Mouse (Mus musculus): ENCODE results near the gene Man1a. TPM values are rescaled to one million over a fixed set of nuclear protein-coding genes. Genes with fewer than 3 reads are reported as not detected.

Man1a gene
- polyA plus RNA-seq, 1 experiment = 4.2 TPM

DNA sequence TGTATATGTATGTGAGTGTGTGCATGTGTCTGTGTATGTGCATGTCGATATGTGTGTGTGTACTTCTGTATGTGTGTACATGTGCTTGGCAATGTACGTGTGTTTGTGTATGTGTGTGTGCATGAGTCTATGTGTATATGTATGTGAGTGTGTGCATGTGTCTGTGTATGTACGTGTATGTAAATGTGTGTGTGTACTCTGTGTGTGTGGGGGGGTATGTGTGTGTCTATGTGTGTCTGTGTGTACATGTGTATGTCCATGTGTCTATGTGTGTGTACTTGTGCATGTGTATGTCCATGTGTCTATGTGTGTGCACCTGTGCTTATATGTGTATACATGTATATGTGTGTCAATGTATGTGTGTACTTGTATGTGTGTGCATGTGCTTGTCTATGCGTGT, 15.2 kb downstream of the Man1a start:
- Histone ChIP-seq H3K79me3 (ENCODE audit: low read depth) (no peaks in the 10 kb centered on the region), H3K79me2 (ENCODE audit: control insufficient read depth, insufficient read depth) (no peaks in the 10 kb centered on the region), H3K36me3 (ENCODE audit: control insufficient read depth, insufficient read depth) (no peaks in the 10 kb centered on the region), H3ac (ENCODE audit: control insufficient read depth, insufficient read length, low read depth) (no peak overlapping the region), H3K4me3 (ENCODE audit: insufficient read depth, poor library complexity, severe bottlenecking) (no peak overlapping the region), H3K27me3 (ENCODE audit: control insufficient read depth, insufficient read depth, insufficient read length) (no peaks in the 10 kb centered on the region)
- TF ChIP-seq MYOG (IDR thresholded peaks at IDR 0.05; ENCODE audit: control insufficient read depth, extremely low read depth, insufficient read length) (no peak), MAX (IDR thresholded peaks at IDR 0.05) (no peak), CTCF (IDR thresholded peaks at IDR 0.05; ENCODE audit: control insufficient read depth, insufficient read depth, insufficient read length) (no peak), MYOD1 (IDR thresholded peaks at IDR 0.05; ENCODE audit: control insufficient read depth, insufficient read length, low read depth) (no peak), USF1 (IDR thresholded peaks at IDR 0.05; ENCODE audit: low read depth) (no peak), FOSL1 (IDR thresholded peaks at IDR 0.05; ENCODE audit: insufficient read depth, low read length, poor library complexity, severe bottlenecking) (no peak), CEBPB (IDR thresholded peaks at IDR 0.05; ENCODE audit: low read depth) (no peak)

GRCm38 (mm10) chr10:54060587-54060986, 15.8 kb downstream of the Man1a start:
- H3K36me3 ChIP-seq (ENCODE audit: control insufficient read depth, insufficient read depth) = no peaks in the 10 kb centered on the region
- no peak for TF ChIP-seq MAX (IDR thresholded peaks at IDR 0.05)
- no peak for TF ChIP-seq CEBPB (IDR thresholded peaks at IDR 0.05; ENCODE audit: low read depth)
- TF ChIP-seq MYOD1 (IDR thresholded peaks at IDR 0.05; ENCODE audit: control insufficient read depth, insufficient read length, low read depth) = no peak
- no peak for TF ChIP-seq FOSL1 (IDR thresholded peaks at IDR 0.05; ENCODE audit: insufficient read depth, low read length, poor library complexity, severe bottlenecking)
- TF ChIP-seq USF1 (IDR thresholded peaks at IDR 0.05; ENCODE audit: low read depth) = no peak
- no peak for TF ChIP-seq CTCF (IDR thresholded peaks at IDR 0.05; ENCODE audit: control insufficient read depth, insufficient read depth, insufficient read length)
- no peak for TF ChIP-seq MYOG (IDR thresholded peaks at IDR 0.05; ENCODE audit: control insufficient read depth, extremely low read depth, insufficient read length)
- no peaks in the 10 kb centered on the region for H3K79me3 ChIP-seq (ENCODE audit: low read depth)
- no peak overlapping the region for H3ac ChIP-seq (ENCODE audit: control insufficient read depth, insufficient read length, low read depth)
- no peaks in the 10 kb centered on the region for H3K79me2 ChIP-seq (ENCODE audit: control insufficient read depth, insufficient read depth)
- no peak overlapping the region for H3K4me3 ChIP-seq (ENCODE audit: insufficient read depth, poor library complexity, severe bottlenecking)
- H3K27me3 ChIP-seq (ENCODE audit: control insufficient read depth, insufficient read depth, insufficient read length) = no peaks in the 10 kb centered on the region

- TF ChIP-seq MYOG (IDR thresholded peaks at IDR 0.05; ENCODE audit: control insufficient read depth, extremely low read depth, insufficient read length) (no peak), CEBPB (IDR thresholded peaks at IDR 0.05; ENCODE audit: low read depth) (no peak), FOSL1 (IDR thresholded peaks at IDR 0.05; ENCODE audit: insufficient read depth, low read length, poor library complexity, severe bottlenecking) (no peak), CTCF (IDR thresholded peaks at IDR 0.05; ENCODE audit: control insufficient read depth, insufficient read depth, insufficient read length) (no peak), MYOD1 (IDR thresholded peaks at IDR 0.05; ENCODE audit: control insufficient read depth, insufficient read length, low read depth) (no peak), MAX (IDR thresholded peaks at IDR 0.05) (no peak), USF1 (IDR thresholded peaks at IDR 0.05; ENCODE audit: low read depth) (no peak)
- no peaks in the 10 kb centered on the region for H3K27me3 ChIP-seq (ENCODE audit: control insufficient read depth, insufficient read depth, insufficient read length)
- H3K36me3 ChIP-seq (ENCODE audit: control insufficient read depth, insufficient read depth) = no peaks in the 10 kb centered on the region
- no peaks in the 10 kb centered on the region for H3K79me3 ChIP-seq (ENCODE audit: low read depth)
- H3ac ChIP-seq (ENCODE audit: control insufficient read depth, insufficient read length, low read depth) = no peak overlapping the region
- no peak overlapping the region for H3K4me3 ChIP-seq (ENCODE audit: insufficient read depth, poor library complexity, severe bottlenecking)
- no peaks in the 10 kb centered on the region for H3K79me2 ChIP-seq (ENCODE audit: control insufficient read depth, insufficient read depth)
Measured at GRCm38 (mm10) chr10:54059679-54060249, 16.6 kb downstream of the Man1a start.

DNA sequence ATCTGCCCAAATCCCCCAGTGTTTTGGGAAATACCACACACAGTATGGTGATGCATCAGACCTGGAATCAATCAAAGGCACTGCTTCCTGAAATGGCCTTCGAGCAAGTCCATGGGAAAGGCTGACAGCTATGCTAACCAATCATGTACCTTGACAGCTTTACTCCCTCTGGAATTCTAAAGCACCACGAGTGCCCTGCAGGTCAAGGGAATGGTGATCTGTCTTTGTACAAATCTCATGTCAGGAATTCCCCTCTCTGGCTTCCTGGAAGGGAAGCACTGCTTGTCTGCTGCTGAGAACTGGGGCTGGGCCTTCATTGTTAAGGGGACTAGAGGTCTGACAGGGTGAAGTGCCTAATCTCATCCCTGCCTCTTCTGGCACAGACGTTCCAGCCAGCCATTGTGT, 17.3 kb downstream of the Man1a start:
- TF ChIP-seq USF1 (IDR thresholded peaks at IDR 0.05; ENCODE audit: low read depth) (no peak), MYOD1 (IDR thresholded peaks at IDR 0.05; ENCODE audit: control insufficient read depth, insufficient read length, low read depth) (no peak), MYOG (IDR thresholded peaks at IDR 0.05; ENCODE audit: control insufficient read depth, extremely low read depth, insufficient read length) (no peak), CTCF (IDR thresholded peaks at IDR 0.05; ENCODE audit: control insufficient read depth, insufficient read depth, insufficient read length) (no peak), FOSL1 (IDR thresholded peaks at IDR 0.05; ENCODE audit: insufficient read depth, low read length, poor library complexity, severe bottlenecking) (no peak), CEBPB (IDR thresholded peaks at IDR 0.05; ENCODE audit: low read depth) (no peak), MAX (IDR thresholded peaks at IDR 0.05) (no peak)
- H3K79me2 ChIP-seq (ENCODE audit: control insufficient read depth, insufficient read depth) = no peaks in the 10 kb centered on the region
- no peaks in the 10 kb centered on the region for H3K27me3 ChIP-seq (ENCODE audit: control insufficient read depth, insufficient read depth, insufficient read length)
- no peaks in the 10 kb centered on the region for H3K36me3 ChIP-seq (ENCODE audit: control insufficient read depth, insufficient read depth)
- H3K4me3 ChIP-seq (ENCODE audit: insufficient read depth, poor library complexity, severe bottlenecking) = no peak overlapping the region
- no peaks in the 10 kb centered on the region for H3K79me3 ChIP-seq (ENCODE audit: low read depth)
- H3ac ChIP-seq (ENCODE audit: control insufficient read depth, insufficient read length, low read depth) = no peak overlapping the region

GRCm38 (mm10) chr10:54058657-54059056, 17.8 kb downstream of the Man1a start:
- no peaks in the 10 kb centered on the region for H3K79me2 ChIP-seq (ENCODE audit: control insufficient read depth, insufficient read depth)
- no peaks in the 10 kb centered on the region for H3K36me3 ChIP-seq (ENCODE audit: control insufficient read depth, insufficient read depth)
- no peak for TF ChIP-seq USF1 (IDR thresholded peaks at IDR 0.05; ENCODE audit: low read depth)
- no peak for TF ChIP-seq CTCF (IDR thresholded peaks at IDR 0.05; ENCODE audit: control insufficient read depth, insufficient read depth, insufficient read length)
- no peak for TF ChIP-seq MYOG (IDR thresholded peaks at IDR 0.05; ENCODE audit: control insufficient read depth, extremely low read depth, insufficient read length)
- no peak for TF ChIP-seq MYOD1 (IDR thresholded peaks at IDR 0.05; ENCODE audit: control insufficient read depth, insufficient read length, low read depth)

DNA sequence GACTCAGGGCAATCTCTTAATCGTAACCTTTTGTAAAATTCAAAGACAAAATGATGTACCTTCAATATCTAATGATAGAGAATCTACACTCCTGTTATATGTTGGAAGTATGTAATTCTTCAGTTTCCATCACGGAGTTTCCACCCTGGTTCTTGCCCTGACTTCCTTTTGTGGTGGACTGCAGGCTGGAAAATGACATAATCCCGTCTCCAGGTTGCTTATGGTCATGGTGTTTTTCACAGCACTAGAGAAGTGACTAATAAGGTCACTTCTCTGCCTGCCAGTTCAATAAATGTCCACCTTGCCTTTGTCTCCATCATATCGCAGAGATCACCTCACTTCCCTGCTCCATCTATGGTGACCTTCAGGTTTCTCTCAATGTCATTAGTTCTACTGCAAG, 22.2 kb downstream of the Man1a start:
- Histone ChIP-seq H3K79me3 (ENCODE audit: low read depth) (peaks cover 1% of the 10 kb centered on the region), H3K79me2 (ENCODE audit: control insufficient read depth, insufficient read depth) (no peaks in the 10 kb centered on the region), H3K36me3 (ENCODE audit: control insufficient read depth, insufficient read depth) (no peaks in the 10 kb centered on the region), H3K27me3 (ENCODE audit: control insufficient read depth, insufficient read depth, insufficient read length) (no peaks in the 10 kb centered on the region), H3K4me3 (ENCODE audit: insufficient read depth, poor library complexity, severe bottlenecking) (no peak overlapping the region), H3ac (ENCODE audit: control insufficient read depth, insufficient read length, low read depth) (no peak overlapping the region)
- no peak for TF ChIP-seq CEBPB (IDR thresholded peaks at IDR 0.05; ENCODE audit: low read depth)
- TF ChIP-seq MYOG (IDR thresholded peaks at IDR 0.05; ENCODE audit: control insufficient read depth, extremely low read depth, insufficient read length) = no peak
- TF ChIP-seq MYOD1 (IDR thresholded peaks at IDR 0.05; ENCODE audit: control insufficient read depth, insufficient read length, low read depth) = no peak
- TF ChIP-seq CTCF (IDR thresholded peaks at IDR 0.05; ENCODE audit: control insufficient read depth, insufficient read depth, insufficient read length) = no peak
- TF ChIP-seq MAX (IDR thresholded peaks at IDR 0.05) = no peak
- TF ChIP-seq USF1 (IDR thresholded peaks at IDR 0.05; ENCODE audit: low read depth) = no peak

More at GRCm38 (mm10) chr10:54058657-54059056, 17.8 kb downstream of the Man1a start:
- H3K79me3 ChIP-seq (ENCODE audit: low read depth) = no peaks in the 10 kb centered on the region
- H3ac ChIP-seq (ENCODE audit: control insufficient read depth, insufficient read length, low read depth) = no peak overlapping the region
- H3K4me3 ChIP-seq (ENCODE audit: insufficient read depth, poor library complexity, severe bottlenecking) = no peak overlapping the region
- no peaks in the 10 kb centered on the region for H3K27me3 ChIP-seq (ENCODE audit: control insufficient read depth, insufficient read depth, insufficient read length)
